Mouse (Mus musculus) CH12.LX (cell line): ENCODE measurements around the gene Zfp868.

Experiments used
- E2F4 ChIP-seq: IDR thresholded peaks from 2 replicates; pipeline ENCODE4 v1.6.1; 2011; ENCODE audit warnings: low read depth, low read length, improper control_type of control experiment; ENCODE audit not compliant: insufficient replicate concordance
- ETS1 ChIP-seq: conservative IDR thresholded peaks from 2 replicates; pipeline ENCODE4 v1.6.1; 2012; ENCODE audit warnings: low read depth, mild to moderate bottlenecking, inconsistent platforms, low read length, improper control_type of control experiment, moderate library complexity
- MEF2A ChIP-seq: IDR thresholded peaks from 2 replicates; pipeline ENCODE4 v1.6.1; 2014; ENCODE audit warnings: low read depth, mild to moderate bottlenecking, inconsistent platforms, low read length, improper control_type of control experiment, borderline replicate concordance
- POLR2A ChIP-seq: IDR thresholded peaks from 2 replicates; pipeline ENCODE4 v1.6.1; 2011; ENCODE audit warnings: low read depth, mild to moderate bottlenecking, improper control_type of control experiment, low read length
- USF1 ChIP-seq: IDR thresholded peaks from 2 replicates; pipeline ENCODE4 v1.6.1; 2014; ENCODE audit warnings: low read depth, mild to moderate bottlenecking, inconsistent platforms, low read length, improper control_type of control experiment

GRCm38 (mm10) chr8:69618078-69618477, 7.3 kb downstream of the Zfp868 start:
- TF ChIP-seq E2F4 (no peak), POLR2A (no peak), USF1 (no peak), ETS1 (no peak), MEF2A (no peak)
